Mouse (Mus musculus) hindbrain, postnatal 0 days (tissue): ENCODE data around the gene Adamts16. TPM values are rescaled to one million over a fixed set of nuclear protein-coding genes. Genes with fewer than 3 reads are reported as not detected.
A peak's percentile ranks its signal among the peaks of the same experiment; 100 is the strongest.

Experiments
- ATAC-seq: fragments of 200-750 bp; cut with Nextera tagmentation; 2 replicates; pipeline ENCODE4 v1.8.0; 2017; ENCODE audit warnings: mild to moderate bottlenecking, moderate TSS enrichment, moderate library complexity
- DNase-seq: peaks from one replicate; pipeline ENCODE4 v3.0.0-alpha.2; 2015; ENCODE audit warnings: low spot score
- H3K27ac ChIP-seq: fragments of 300-500 bp; sonication (generic); 2 replicates; pipeline ENCODE4 v1.5.1; 2014; ENCODE audit warnings: mild to moderate bottlenecking
- H3K27me3 ChIP-seq: fragments of 300-500 bp; sonication (generic); 2 replicates; pipeline ENCODE4 v1.6.1; 2014; ENCODE audit warnings: low read length, mixed read lengths; ENCODE audit not compliant: insufficient read depth
- H3K36me3 ChIP-seq: fragments of 300-500 bp; sonication (generic); 2 replicates; pipeline ENCODE4 v1.6.1; 2014; ENCODE audit warnings: low read length, mixed read lengths; ENCODE audit not compliant: insufficient read depth
- H3K4me1 ChIP-seq: fragments of 300-500 bp; sonication (generic); 2 replicates; pipeline ENCODE4 v1.6.1; 2014; ENCODE audit warnings: antibody characterized with exemption, low read length, mixed read lengths; ENCODE audit not compliant: insufficient read depth
- H3K4me2 ChIP-seq: fragments of 300-500 bp; sonication (generic); 2 replicates; pipeline ENCODE4 v1.6.1; 2014; ENCODE audit warnings: low read depth, mild to moderate bottlenecking, low read length, moderate library complexity, mixed read lengths
- H3K4me3 ChIP-seq: fragments of 300-500 bp; sonication (generic); 2 replicates; pipeline ENCODE4 v1.5.1; 2014; ENCODE audit warnings: low read length
- H3K9ac ChIP-seq: fragments of 300-500 bp; sonication (generic); replicated peaks from 2 replicates; pipeline ENCODE4 v1.6.1; 2014; ENCODE audit warnings: mild to moderate bottlenecking, low read length, moderate library complexity, mixed read lengths
- H3K9me3 ChIP-seq: fragments of 300-500 bp; sonication (generic); 2 replicates; pipeline ENCODE4 v1.6.1; 2016; ENCODE audit warnings: low read length, mixed read lengths
- CTCF ChIP-seq: IDR thresholded peaks from 2 replicates; pipeline ENCODE4 v1.5.1; 2016; ENCODE audit warnings: antibody characterized with exemption, control low read depth, low read depth
- WGBS: fragments of 180-500 bp; shearing (Covaris S2); extraction: QIAGEN DNeasy Blood & Tissue Kit; methylation state at CpG from one replicate; pipeline ENCODE4 v1.1.7; 2014; 5-methylcytosine and 5-hydroxymethylcytosine counted together
- polyA plus RNA-seq: library from polyadenylated mRNA; unstranded; fragments of >200 nt; fragmentation: Nextera tagmentation; extraction: Ambion mirVana; gene quantifications from 2 replicates; pipeline ENCODE4 v1.2.1, GENCODE M21; 2015
- total RNA-seq: library from RNA; depleted of rRNA; stranded (reverse); fragments of >200 nt; gene quantifications from 2 replicates; pipeline ENCODE4 v1.2.3, GENCODE M21; 2014

Gene Adamts16
- total and polyA plus RNA-seq, 2 experiments from 2014 or later = 2.4 to 4.7 TPM

DNA sequence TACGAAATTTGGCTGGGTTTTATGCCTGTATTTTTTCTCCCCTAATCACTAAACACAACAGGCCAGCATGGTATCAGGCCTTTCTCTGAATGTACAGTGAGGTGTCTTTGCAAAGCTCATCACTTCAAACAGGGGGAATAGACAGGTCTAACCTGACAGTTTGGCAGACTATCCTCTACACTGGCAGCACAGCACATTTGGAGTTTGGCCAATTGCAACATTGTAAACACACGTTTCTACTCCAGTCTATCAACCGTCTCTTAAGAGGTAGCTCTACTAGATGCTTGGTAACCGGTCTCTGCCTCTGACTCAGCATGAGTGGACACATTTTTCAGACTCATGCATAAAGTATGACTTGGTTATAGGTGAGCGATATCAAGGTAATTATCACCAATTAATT is 4.0 kb downstream of the Adamts16 start:
- H3K9ac ChIP-seq = no peak overlapping the region
- no peaks in the 10 kb centered on the region for H3K27me3 ChIP-seq
- no peak for ATAC-seq
- no peaks in the 10 kb centered on the region for H3K9me3 ChIP-seq
- no peak overlapping the region for H3K27ac ChIP-seq
- no peak overlapping the region for H3K4me3 ChIP-seq
- peak; percentile 16 for DNase-seq
- H3K36me3 ChIP-seq = no peaks in the 10 kb centered on the region
- no peak overlapping the region for H3K4me2 ChIP-seq
- TF ChIP-seq CTCF = no peak
- no peaks in the 10 kb centered on the region for H3K4me1 ChIP-seq
- WGBS = 60% methylated on average over 5 of the region's 5 CpGs

- H3K9ac ChIP-seq = no peak overlapping the region
- H3K27ac ChIP-seq = no peak overlapping the region
- H3K4me1 ChIP-seq = no peaks in the 10 kb centered on the region
- 73% methylated on average over 7 of the region's 7 CpGs for WGBS
- DNase-seq = no peak
- no peaks in the 10 kb centered on the region for H3K27me3 ChIP-seq
- ATAC-seq = no peak
- no peak overlapping the region for H3K4me3 ChIP-seq
- no peaks in the 10 kb centered on the region for H3K9me3 ChIP-seq
- no peak for TF ChIP-seq CTCF
- H3K36me3 ChIP-seq = no peaks in the 10 kb centered on the region
- no peak overlapping the region for H3K4me2 ChIP-seq
Observed at GRCm38 (mm10) chr13:70836246-70836645, 5.4 kb downstream of the Adamts16 start.

GRCm38 (mm10) chr13:70832593-70833138 is 8.9 kb downstream of the Adamts16 start:
- Histone ChIP-seq H3K9me3 (no peaks in the 10 kb centered on the region), H3K27ac (no peak overlapping the region), H3K36me3 (no peaks in the 10 kb centered on the region), H3K4me2 (no peak overlapping the region), H3K4me3 (no peak overlapping the region), H3K9ac (no peak overlapping the region), H3K4me1 (no peaks in the 10 kb centered on the region), H3K27me3 (no peaks in the 10 kb centered on the region)
- ATAC-seq = no peak
- 85% methylated on average over 6 of the region's 6 CpGs for WGBS
- no peak for TF ChIP-seq CTCF
- DNase-seq = no peak

DNA sequence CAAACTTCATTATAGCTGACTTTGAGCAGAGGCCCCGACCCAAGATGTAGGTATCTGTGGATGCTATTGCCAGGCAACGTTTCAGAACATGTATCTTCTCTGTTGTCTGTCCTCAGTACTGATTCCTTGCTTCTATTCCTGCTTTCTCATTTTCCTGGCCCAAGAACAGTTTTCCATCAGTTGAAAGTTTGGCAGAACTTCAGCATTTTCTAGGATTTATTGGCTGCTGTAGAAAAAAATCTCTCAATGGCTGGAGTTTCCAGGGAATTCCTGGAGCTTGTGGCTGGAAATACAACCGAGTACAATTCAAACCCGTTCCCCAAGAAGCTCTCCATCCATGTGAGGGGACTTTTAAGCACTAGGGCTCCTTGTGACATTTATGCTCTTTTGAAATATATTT is 10.6 kb downstream of the Adamts16 start:
- DNase-seq = peak; percentile 16
- 51% methylated on average over 4 of the region's 4 CpGs for WGBS
- Histone ChIP-seq H3K4me1 (no peaks in the 10 kb centered on the region), H3K27me3 (no peaks in the 10 kb centered on the region), H3K9ac (no peak overlapping the region), H3K4me3 (no peak overlapping the region), H3K27ac (no peak overlapping the region), H3K9me3 (no peaks in the 10 kb centered on the region), H3K4me2 (no peak overlapping the region), H3K36me3 (no peaks in the 10 kb centered on the region)
- no peak for ATAC-seq
- no peak for TF ChIP-seq CTCF

- 79% methylated on average over 4 of the region's 4 CpGs for WGBS
Observed at GRCm38 (mm10) chr13:70827507-70827906, 14.1 kb downstream of the Adamts16 start.

DNA sequence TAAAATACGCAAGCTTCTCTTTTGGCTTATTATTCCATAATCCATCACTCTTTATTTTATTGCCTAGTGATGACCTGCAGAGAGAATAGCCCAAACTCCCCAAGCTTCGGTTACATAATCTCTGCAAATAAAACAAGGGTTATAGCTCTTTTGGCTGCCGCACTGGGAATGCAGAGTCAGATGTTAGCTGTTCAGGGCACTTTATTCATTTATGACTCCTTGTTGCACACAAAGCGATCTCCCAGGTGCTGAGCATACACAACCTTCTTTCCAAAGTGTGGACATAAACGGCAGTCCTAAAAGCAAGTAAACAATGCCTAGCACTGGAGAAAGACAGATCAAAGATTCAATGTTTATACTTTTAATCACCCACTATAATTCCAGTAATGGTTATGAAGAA is 16.3 kb downstream of the Adamts16 start:
- Histone ChIP-seq H3K9me3 (no peaks in the 10 kb centered on the region), H3K4me3 (no peak overlapping the region), H3K36me3 (no peaks in the 10 kb centered on the region), H3K4me2 (no peak overlapping the region), H3K27ac (no peak overlapping the region), H3K4me1 (no peaks in the 10 kb centered on the region), H3K27me3 (no peaks in the 10 kb centered on the region), H3K9ac (no peak overlapping the region)
- WGBS = 80% methylated on average over 5 of the region's 5 CpGs
- DNase-seq = no peak
- ATAC-seq = no peak
- TF ChIP-seq CTCF = no peak

More at GRCm38 (mm10) chr13:70827507-70827906, 14.1 kb downstream of the Adamts16 start:
- H3K4me1 ChIP-seq = no peaks in the 10 kb centered on the region
- H3K9ac ChIP-seq = no peak overlapping the region
- no peak for ATAC-seq
- H3K4me2 ChIP-seq = no peak overlapping the region
- no peak for DNase-seq
- TF ChIP-seq CTCF = no peak
- H3K36me3 ChIP-seq = no peaks in the 10 kb centered on the region
- no peaks in the 10 kb centered on the region for H3K9me3 ChIP-seq
- H3K27me3 ChIP-seq = no peaks in the 10 kb centered on the region
- H3K4me3 ChIP-seq = no peak overlapping the region
- H3K27ac ChIP-seq = no peak overlapping the region

- no peak for DNase-seq
- 72% methylated on average over 8 of the region's 8 CpGs for WGBS
- H3K36me3 ChIP-seq = no peaks in the 10 kb centered on the region
- no peak overlapping the region for H3K4me2 ChIP-seq
- no peak overlapping the region for H3K4me3 ChIP-seq
- no peak overlapping the region for H3K9ac ChIP-seq
- no peaks in the 10 kb centered on the region for H3K4me1 ChIP-seq
- no peaks in the 10 kb centered on the region for H3K27me3 ChIP-seq
- no peak overlapping the region for H3K27ac ChIP-seq
- no peaks in the 10 kb centered on the region for H3K9me3 ChIP-seq
- TF ChIP-seq CTCF = no peak
- ATAC-seq = no peak
Observed at GRCm38 (mm10) chr13:70823757-70824156, 17.9 kb downstream of the Adamts16 start.
